Mouse (Mus musculus): ENCODE results near the gene Tgm1. TPM values are rescaled to one million over a fixed set of nuclear protein-coding genes. Genes with fewer than 3 reads are reported as not detected.

Tgm1 gene
- total RNA-seq, 2 experiments from 2014 or later, result not detected

- DNase-seq (ENCODE audit: low spot score in 2 of 2), result no peak
- no peak overlapping the region for H3K4me3 ChIP-seq
Observed at GRCm38 (mm10) chr14:55720666-55721065, 6.9 kb upstream of the Tgm1 start.

GRCm38 (mm10) chr14:55719737-55720136 is 6.0 kb upstream of the Tgm1 start:
- no peak for DNase-seq (ENCODE audit: low spot score in 2 of 2)
- no peak overlapping the region for H3K27ac ChIP-seq
- no peak for TF ChIP-seq CTCF (conservative IDR thresholded peaks at IDR 0.05)
- no peak overlapping the region for H3K4me3 ChIP-seq

More at GRCm38 (mm10) chr14:55720666-55721065, 6.9 kb upstream of the Tgm1 start:
- H3K27ac ChIP-seq, result no peak overlapping the region
- TF ChIP-seq CTCF (conservative IDR thresholded peaks at IDR 0.05), result no peak

GRCm38 (mm10) chr14:55716884-55717283 is 3.2 kb upstream of the Tgm1 start:
- no peak for DNase-seq (ENCODE audit: low spot score in 2 of 2)
- no peak overlapping the region for H3K4me3 ChIP-seq
- no peak for TF ChIP-seq CTCF (conservative IDR thresholded peaks at IDR 0.05)
- H3K27ac ChIP-seq, result no peak overlapping the region

GRCm38 (mm10) chr14:55716271-55716670 is 2.5 kb upstream of the Tgm1 start:
- TF ChIP-seq CTCF (conservative IDR thresholded peaks at IDR 0.05), result no peak
- H3K27ac ChIP-seq, result no peak overlapping the region
- H3K4me3 ChIP-seq, result no peak overlapping the region
- DNase-seq (ENCODE audit: low spot score in 2 of 2), result no peak

GRCm38 (mm10) chr14:55714893-55715292 is 1.2 kb upstream of the Tgm1 start:
- Histone ChIP-seq H3K27ac (no peak overlapping the region), H3K4me3 (no peak overlapping the region)
- no peak for TF ChIP-seq CTCF (conservative IDR thresholded peaks at IDR 0.05)
- DNase-seq (ENCODE audit: low spot score in 2 of 2), result no peak

- no peak overlapping the region for H3K4me3 ChIP-seq
- DNase-seq (ENCODE audit: low spot score in 2 of 2), result no peak
- H3K27ac ChIP-seq, result no peak overlapping the region
- TF ChIP-seq CTCF (conservative IDR thresholded peaks at IDR 0.05), result no peak
Observed at GRCm38 (mm10) chr14:55713007-55713728, 558 bp downstream of the Tgm1 start.

GRCm38 (mm10) chr14:55711786-55712185 is 1.9 kb downstream of the Tgm1 start:
- Histone ChIP-seq H3K27ac (no peak overlapping the region), H3K4me3 (no peak overlapping the region)
- DNase-seq (ENCODE audit: low spot score in 2 of 2), result no peak
- peak; percentile 37 for TF ChIP-seq CTCF (conservative IDR thresholded peaks at IDR 0.05)

- TF ChIP-seq CTCF (conservative IDR thresholded peaks at IDR 0.05), result no peak
- no peak for DNase-seq (ENCODE audit: low spot score in 2 of 2)
- no peak overlapping the region for H3K4me3 ChIP-seq
- no peak overlapping the region for H3K27ac ChIP-seq
Observed at GRCm38 (mm10) chr14:55709509-55709908, 4.2 kb downstream of the Tgm1 start.

- no peak overlapping the region for H3K27ac ChIP-seq
- H3K4me3 ChIP-seq, result no peak overlapping the region
- no peak for TF ChIP-seq CTCF (conservative IDR thresholded peaks at IDR 0.05)
- no peak for DNase-seq (ENCODE audit: low spot score in 2 of 2)
Observed at GRCm38 (mm10) chr14:55707397-55707796, 6.3 kb downstream of the Tgm1 start.

- TF ChIP-seq CTCF (conservative IDR thresholded peaks at IDR 0.05), result no peak
- Histone ChIP-seq H3K4me3 (no peak overlapping the region), H3K27ac (no peak overlapping the region)
- no peak for DNase-seq (ENCODE audit: low spot score in 2 of 2)
Observed at GRCm38 (mm10) chr14:55706051-55706600, 7.6 kb downstream of the Tgm1 start.

GRCm38 (mm10) chr14:55702761-55703160 is 11.0 kb downstream of the Tgm1 start:
- DNase-seq (ENCODE audit: low spot score in 2 of 2), result no peak
- Histone ChIP-seq H3K4me3 (no peak overlapping the region), H3K27ac (no peak overlapping the region)
- TF ChIP-seq CTCF (conservative IDR thresholded peaks at IDR 0.05), result no peak

- no peak for TF ChIP-seq CTCF (conservative IDR thresholded peaks at IDR 0.05)
- Histone ChIP-seq H3K4me3 (no peak overlapping the region), H3K27ac (no peak overlapping the region)
- DNase-seq (ENCODE audit: low spot score in 2 of 2), result no peak
Observed at GRCm38 (mm10) chr14:55701131-55701530, 12.6 kb downstream of the Tgm1 start.

GRCm38 (mm10) chr14:55697226-55697625 is 16.5 kb downstream of the Tgm1 start:
- no peak for TF ChIP-seq CTCF (conservative IDR thresholded peaks at IDR 0.05)
- DNase-seq (ENCODE audit: low spot score in 2 of 2), result no peak
- H3K4me3 ChIP-seq, result no peak overlapping the region
- no peak overlapping the region for H3K27ac ChIP-seq

- no peak overlapping the region for H3K27ac ChIP-seq
- DNase-seq (ENCODE audit: low spot score in 2 of 2), result no peak
- TF ChIP-seq CTCF (conservative IDR thresholded peaks at IDR 0.05), result no peak
- H3K4me3 ChIP-seq, result no peak overlapping the region
Observed at GRCm38 (mm10) chr14:55689433-55689832, 24.3 kb downstream of the Tgm1 start.

Measured in layer of hippocampus, adult 2 months (tissue).